Mouse (Mus musculus) lung, postnatal 4 days (tissue): ENCODE measurements at regions not wholly inside any gene's neighbourhood (a gene's known extent, or its start where the extent isn't known, plus 50 kb on each side); places are given as distances from the start of the nearest gene placed in this dataset.

Experiments
- DNase-seq, 2 experiments: peaks; one replicate each; pipeline ENCODE4 v3.0.0; 2021

DNA sequence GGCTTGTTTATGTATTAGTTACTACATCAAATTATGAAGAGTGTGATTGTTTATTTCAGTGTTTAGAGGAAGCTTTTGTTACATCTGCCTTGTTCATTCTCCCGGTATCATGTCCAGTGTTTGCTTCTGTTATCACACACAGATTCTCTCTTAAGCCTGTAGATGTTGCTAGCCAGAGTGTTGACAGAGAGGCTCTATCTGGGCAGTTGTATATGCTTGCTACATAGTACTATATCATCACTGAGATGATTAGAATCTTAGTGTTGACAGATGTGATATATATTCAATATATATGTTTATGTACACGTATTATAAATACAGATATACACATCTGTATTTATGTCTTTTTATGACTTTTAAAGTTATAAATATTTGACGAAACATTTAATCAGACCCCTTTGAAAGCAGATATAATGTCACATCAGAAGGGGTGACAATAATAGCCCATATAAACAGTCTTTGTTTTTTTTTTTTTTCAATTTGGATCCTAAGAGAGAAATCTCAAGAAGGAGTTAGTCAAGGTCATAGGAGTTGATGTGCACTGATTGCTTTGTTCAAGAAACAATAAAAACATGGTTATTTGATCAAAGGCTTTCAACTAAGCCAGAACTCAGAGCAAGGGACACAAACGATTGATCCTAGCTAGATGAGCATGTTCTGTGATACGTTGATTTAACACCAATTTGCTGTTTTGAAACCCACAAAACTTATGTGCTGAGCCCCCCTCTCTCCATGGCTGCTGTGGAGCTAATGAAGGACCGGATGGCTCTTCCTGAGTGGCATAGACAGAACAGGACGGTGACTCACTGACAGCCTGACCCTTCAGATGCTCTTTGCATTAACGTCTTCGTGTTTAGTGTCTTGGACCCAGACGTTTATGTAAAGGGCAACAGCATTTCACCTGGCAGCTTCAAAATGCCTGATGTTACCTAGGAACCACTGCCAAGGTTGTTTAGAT lies 352.8 kb upstream of the Arglu1 start:
- DNase-seq, result no peak

DNA sequence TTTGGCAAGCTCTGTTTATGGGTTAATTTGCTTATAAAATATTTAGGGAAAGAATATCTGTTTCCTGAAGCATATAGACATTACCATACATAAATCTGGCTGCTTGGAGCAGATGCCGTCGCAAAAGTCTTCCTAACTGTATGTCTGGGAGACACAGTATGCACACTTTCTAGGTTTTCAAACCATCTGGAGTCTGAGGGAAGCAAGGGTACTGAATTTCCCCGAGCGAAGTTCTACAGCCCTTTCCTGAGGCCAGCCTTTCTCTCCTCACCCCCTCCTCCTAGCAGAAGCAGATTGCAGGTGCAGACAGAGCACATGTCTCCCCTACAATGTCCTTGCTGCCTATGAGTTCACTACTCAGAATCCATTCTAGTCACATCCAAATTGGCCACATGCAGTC lies 338.8 kb upstream of the Arglu1 start:
- DNase-seq, result no peak

DNA sequence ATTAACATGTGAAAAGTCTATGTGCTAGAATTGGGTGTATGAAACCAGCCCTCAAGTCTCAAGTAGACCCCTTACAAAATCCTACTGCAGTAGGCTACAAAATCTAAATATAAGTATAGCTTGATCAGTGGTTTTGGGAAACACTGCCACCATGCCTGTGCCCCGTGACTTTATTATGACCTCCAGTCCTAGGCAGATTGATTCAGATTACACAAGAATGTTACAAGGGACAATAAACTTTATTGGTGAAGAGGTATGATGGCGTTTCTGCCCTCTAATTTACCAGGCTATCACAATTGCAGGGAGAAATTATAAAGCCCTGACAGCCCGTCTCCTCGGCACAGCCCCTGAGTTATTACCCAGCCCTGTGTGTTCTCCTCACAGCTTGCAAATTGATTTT lies 337.4 kb upstream of the Arglu1 start:
- no peak for DNase-seq

DNA sequence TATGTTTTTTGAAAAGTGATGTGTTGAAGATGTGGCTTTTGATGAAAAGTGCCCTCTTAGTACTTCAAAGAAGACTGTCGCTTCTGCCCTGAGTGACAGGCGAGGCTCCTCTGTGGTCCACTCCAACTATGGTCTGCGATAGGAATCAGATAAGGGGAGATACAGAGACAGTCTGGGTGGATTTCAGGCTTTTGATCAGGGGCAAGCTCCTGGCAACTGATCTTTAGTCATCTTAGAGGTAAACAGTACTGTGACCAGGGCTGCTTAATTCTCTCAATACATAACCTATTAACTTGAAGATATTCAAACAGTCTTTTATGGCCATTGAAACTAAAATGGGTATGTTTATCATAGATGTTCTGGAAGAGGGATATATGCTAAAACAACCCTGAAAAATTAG lies 335.6 kb upstream of the Arglu1 start:
- no peak for DNase-seq

DNA sequence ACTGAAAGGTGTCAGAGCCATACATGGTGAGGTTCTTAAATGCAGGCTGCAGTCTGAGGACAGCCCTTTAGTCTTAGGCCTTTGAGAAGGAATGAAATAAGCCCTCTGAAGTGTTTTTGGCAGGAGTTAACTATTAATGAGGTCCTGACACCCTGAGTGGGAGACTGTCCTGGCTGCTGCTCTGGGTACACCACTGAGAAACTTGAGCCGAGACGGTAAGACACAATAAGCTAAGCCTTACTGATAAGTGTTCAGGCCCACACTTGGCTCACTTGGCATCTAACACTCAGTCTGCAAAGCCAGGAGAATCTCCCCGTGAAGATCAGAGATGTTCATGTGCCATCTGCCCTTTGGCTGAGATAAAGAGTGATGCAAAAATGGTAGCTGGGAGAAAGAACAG lies 335.1 kb upstream of the Arglu1 start:
- no peak for DNase-seq

DNA sequence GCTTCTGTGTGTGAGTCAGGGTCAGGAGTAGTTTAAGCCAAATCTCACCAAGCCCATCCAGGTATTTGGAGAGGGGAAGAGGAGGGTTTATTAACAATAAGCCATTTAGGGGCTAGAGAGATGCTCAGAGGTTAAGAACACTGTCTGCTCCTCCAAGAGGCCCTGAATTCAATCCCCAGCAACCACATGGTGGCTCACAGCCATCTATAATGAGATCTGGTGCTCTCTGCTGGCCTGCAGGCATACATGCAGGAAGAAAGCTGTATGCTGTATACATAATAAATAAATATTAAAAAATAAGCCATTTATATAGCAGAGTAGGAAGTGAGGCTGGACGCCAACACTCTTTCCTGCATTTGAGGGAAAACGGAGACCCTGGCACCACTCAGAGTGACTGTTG lies 330.4 kb upstream of the Arglu1 start:
- DNase-seq, result no peak

DNA sequence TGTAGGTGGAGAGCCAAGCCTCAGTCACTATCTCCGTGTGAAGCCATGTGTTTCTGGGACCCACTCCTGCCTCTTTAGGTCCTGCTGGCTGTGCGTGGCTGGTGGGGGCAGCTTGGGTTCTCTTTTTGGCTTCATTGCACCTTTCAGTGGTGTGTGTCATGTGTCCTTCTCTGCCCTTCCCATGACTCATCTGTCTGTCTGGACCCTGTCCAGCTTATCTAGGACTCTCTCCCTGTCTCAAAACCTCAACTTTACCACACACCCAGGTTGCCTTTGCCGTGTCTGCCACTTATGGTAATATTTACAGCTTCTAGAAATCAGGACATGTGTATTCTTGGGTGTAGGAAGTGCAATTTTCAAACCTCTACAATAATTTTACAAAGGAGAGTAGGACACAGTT lies 329.9 kb upstream of the Arglu1 start:
- no peak for DNase-seq

DNA sequence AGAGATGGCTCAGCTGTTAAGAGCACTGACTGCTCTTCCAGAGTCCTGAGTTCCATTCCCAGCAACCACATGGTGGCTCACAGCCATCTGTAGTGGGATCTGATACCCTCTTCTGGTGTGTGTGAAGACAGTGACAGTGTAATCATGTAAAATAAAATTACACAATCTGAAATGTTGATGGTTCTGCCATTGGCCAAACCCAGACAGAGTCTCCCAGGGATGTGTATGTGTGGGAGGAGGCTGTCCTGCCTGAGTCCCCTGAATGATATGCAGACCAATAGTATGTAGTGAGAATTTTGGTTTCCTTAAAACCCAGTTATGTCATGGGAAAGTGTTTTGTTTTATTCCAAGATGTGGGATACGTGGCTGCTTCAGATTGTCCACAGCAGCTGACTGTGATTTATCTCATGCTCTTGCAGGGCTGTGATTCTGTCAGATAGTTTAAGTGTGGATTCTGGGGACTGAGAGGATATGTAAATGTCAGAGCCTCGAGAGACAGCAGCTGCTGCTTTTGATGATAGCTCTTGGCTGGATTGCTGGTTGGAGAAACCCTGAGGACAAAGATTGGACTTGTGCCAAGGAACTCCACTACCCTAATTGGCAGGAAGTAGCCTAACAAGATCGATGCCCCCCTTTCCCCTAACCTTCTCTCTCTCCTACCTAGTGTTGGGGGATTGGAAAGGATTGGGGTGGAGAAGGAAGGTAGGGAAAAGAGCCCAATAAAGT lies 321.6 kb upstream of the Arglu1 start:
- no peak for DNase-seq

DNA sequence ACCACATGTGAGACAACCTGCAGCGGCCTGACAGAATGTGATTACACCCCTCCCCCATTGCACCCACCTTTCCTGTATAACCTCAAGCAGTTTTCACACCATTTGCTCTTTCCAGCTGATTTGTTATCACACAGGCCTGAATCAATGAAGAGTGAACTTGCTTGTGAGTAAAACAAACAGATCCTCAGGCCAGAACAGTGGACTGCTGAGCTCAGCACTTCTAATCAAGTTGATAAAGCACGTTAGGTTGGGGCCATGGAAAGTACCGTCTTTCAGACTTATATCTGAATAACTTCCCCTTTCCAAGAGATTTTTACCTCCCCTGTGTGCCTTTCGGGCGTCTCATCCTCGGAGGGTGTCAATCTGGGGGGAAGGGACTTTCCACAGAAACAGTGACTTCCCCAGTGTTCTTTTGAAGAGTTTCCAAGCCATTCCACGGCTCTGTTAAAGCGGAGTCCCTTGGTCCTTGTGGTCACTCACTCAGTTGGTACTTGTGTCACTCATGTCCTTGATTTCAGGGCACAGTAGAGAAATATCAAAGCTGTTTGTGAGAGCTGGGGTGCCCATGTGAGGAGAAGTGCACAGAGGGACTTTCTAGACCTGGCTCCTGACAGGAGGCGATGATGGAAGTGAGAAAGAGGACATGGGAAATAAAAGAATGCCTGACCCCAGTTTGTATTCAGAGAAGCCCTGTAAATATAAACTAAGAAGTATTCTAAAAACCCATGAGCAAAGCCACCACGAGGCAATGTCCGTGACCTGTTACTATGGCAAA lies 317.9 kb upstream of the Arglu1 start:
- no peak for DNase-seq

DNA sequence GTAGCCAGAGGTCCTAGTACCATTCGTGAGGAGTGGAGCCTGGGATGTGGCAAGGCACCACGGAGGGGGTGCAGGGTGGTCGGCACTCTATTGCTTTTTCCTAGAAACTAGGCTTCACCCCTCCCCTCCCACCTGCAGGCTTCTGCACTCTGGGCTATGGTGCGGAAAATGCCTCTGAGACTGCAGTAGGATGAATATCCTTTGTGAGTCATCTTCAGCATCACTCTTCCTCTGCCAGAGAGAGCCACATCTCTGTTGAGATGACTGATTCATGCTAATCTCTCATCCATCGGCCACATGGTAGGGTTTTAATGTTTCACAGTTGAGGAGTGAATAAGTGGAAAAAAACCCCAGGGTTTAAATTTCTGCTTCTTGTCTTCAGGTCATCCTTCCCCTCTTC lies 309.6 kb upstream of the Arglu1 start:
- no peak for DNase-seq

DNA sequence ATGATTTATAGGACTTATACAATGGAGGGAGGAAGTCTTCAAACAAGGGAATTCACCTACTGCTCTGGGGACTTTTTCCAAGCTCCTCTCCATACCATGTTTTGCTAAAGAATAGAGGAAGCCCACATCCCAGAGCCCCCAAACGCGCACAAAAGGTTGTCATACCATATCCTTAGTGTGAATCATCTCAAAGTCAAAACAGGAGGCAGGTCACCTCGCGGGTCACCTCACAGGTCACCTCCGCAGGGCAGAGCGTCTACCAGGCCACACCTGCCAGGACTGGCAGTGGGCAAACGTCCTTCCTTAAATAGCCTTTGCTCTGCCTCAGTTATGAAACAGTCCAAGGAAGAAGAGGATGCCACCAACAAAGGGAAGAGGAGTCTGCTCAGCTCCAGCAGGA lies 307.3 kb upstream of the Arglu1 start:
- no peak for DNase-seq

DNA sequence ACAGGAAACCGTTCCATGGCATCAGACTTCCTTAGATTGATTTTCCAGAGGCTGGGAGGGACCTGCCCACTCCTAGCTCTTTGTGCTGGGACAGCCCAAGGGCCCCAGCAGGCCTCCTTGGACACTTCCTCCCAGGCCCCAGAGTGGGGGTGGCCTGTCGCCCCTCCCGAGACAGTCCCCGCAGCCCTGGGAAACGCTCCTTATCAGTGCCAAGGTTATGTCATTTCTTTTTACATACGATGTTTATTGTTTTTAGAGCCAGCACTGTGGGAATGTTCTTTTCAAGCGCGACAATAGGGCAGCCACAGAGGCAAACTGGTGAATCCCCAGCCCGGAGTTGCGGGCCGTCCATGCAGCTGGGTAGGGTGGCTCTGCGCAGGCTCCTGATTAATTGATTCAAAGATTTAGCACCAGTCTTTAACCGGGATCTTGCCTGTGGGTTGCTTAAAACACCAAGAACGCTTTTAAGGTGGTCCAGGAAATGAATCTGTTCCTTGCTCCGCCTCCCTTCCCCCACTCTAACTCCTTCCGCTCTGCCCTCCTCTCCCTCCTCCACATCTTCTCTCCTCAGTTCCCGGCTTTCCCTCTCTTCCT lies 304.4 kb upstream of the Arglu1 start:
- peak; percentile 79 to 93 for DNase-seq

DNA sequence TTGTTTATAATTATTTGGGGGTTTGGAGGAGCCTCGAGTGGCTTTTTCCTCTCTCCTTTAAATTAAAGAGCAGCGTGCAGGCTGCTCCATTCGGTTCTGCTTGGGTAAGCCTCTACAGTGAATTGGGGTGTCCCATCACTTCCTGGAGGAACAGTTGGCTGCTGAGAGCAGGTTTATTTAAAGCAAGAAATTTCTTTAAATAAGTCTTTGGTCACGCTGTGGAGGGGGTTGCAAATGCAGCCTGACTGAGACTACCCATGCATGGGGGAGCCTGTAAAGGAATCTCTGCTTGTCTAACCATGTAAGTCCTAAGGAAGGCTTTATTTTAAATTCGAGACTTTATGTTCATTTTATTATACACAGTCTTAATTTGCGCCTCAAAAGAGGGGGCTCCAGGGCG lies 303.7 kb upstream of the Arglu1 start:
- DNase-seq, result no peak

DNA sequence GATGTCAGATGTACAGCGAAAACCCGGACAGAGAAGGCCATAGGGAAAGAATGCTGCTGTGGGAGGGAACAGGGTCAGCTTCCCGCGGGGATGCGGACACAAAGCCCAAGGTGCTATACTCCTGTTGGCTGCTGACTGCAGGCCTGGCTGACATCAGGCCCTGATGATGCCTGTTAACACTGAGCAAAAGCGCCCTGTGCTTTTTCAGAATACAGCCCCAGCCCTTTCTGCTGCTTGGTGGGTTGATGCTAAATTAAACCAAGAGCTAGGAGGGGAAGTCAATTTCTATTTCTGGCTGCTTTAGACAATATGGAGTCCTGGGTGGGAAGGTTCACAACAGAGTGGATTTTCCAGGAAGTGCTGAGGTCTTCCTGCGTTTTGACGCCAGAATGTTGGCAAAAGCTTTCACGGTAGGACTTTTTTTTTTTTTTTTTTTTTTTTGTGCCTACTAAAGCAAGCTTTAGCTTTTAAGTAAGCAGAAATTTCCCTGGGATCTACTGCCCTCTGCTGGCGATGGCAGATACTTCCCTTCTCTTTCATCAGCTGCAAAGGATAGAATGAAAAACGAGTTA lies 302.2 kb upstream of the Arglu1 start:
- DNase-seq, result peak; percentile 67 to 87

DNA sequence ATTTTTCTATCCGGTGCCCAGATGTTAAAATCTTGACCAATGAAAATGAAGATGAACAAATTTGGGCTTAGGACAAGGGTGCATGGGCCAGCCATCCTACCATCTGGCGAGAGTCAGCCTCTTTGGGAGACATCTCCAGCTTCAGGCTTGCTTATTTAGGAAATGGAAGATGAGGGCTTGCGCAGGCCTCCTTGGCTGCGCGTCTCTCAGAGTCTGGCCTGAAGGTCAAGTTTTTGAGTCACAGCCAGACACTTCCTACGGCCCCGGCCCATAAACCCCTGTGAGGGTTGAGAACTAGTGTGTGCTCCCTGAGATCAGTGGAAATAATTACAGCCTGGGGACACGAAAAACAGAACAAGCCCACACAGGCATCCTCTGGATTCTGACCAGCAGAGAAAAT lies 300.7 kb upstream of the Arglu1 start:
- peak in 1 of 2 experiments; percentile 41 for DNase-seq

DNA sequence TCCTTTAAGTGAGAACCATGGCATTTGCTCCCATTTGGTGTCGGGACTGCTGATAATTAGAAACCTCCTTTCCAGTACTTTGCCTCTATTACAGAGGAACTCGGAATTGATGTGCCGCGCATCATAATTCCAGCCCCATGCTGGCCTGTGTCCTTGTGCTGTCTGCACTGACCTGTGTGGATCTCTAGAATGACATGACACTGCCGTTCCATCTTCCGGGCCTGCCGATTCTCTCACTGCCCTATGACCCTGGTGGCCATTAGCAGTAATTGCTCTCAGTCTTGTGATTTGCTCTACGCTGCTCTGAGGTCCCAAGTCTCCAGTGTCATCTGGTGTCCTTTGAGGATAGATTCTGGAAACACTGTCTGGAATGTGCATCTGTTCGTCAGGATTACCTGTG lies 295.7 kb upstream of the Arglu1 start:
- DNase-seq, result no peak

DNA sequence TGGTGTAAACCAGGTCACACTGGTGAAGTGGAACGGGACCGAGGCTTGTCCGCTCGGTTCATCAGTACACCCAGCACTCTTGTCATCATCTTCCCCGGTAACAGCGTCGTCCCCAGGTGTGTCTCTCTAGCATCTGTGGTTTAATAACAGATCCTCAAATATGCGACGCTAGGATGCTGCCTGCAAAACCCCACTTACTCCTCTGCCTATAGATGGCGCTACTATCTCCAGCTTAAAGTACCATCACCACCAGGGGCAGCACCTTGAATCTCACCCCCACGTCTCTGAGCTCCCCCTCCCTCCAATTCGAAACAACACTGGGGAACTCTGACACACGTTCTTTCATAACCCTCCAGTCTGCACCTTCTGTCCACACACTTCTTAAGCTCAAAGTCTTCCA lies 295.1 kb upstream of the Arglu1 start:
- DNase-seq, result no peak

DNA sequence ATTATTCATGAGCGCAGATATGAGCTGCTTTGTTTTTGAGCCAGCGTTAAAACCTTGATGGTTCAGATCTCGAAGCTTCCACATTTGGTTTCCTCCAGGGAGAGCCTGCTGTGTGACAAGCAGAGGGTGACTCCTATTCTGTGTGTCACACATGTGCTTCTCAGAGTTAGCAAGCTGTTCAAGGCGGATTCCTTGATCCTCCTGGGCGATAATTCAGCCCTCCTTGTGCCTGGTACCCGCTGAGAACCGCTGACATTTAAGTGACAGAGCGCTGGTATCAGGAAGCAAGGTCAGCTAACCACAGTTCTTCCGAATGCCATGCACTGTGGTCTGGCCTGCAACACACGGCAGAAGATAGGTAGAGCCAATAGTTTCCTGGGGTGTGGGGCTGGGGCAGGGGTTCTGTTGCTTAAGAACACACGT lies 294.5 kb upstream of the Arglu1 start:
- no peak for DNase-seq

DNA sequence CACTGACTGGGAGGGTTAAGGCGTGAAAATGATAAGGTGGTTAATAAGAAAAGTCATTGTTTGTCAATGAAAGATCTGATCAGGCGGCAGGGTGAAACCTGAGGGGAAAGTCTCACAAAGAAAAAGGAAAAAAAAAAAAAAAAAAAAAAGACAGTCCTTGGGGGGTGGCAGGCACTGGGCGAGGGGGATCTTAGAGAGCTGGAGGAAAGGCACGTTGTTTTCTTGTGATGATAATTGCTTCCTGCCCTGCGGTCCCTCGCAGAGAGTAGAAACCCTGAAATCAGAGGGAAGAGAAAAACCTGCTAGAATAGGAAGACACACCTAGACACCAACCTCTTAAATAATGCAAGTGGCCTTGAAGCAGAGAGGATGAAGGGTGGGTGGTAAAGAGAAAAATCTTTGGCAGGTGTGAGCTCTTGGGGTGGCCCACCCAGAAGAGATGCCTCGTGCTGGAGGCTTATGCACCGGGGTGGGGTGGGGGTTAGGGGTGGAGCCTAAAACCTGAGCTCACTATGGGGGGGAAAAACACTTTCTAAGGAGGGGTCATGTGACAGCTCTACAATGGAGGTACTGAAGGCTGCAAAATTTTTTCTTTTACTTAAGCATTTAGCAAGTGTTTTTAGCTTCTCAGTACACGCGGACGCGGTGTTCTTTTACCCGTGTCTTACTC lies 294.0 kb upstream of the Arglu1 start:
- no peak for DNase-seq

DNA sequence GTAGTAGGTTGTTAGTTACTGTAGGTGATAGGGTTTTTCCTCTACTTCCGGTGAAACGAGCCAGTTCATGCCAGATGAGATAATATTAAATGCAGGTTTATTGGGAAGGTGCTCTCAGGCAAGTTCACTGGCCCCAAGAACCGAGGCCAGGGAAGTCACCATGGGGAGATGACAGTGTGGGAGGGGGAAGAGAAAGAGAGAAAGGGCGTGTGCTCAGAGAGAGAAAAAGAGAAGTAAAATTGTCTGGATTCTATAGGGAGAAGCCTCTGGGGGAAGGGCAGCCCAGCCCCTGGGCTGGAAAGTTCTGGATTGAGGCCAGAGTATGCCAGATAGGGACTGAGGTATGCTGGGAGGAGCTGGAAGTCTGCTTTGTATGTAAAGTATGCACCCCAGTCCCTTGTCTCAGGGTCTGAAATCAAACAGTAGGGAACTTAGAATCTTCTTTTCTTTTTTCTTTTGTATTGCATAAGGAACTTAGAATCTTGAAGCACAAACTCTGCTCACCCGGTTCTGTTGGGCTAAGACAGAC lies 292.9 kb upstream of the Arglu1 start:
- DNase-seq, result no peak

DNA sequence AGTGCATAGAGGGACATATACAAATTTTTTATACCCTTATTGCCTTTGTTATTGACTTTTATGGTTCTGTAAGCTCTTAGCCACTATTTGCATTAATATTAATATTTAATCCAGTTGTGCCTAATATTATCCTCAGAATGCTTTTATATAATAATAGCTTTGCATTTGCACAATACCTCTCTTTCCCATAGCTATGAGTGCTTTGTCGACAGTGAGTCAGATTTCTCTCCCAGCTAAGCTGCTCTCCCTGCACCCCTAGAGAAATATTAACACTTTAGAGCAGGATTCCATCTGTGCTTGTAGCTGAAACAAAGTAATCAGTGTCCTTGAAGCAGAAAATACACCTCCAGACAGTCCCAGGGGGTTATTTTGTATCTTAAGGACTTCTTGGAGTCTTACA lies 288.6 kb upstream of the Arglu1 start:
- DNase-seq, result no peak

DNA sequence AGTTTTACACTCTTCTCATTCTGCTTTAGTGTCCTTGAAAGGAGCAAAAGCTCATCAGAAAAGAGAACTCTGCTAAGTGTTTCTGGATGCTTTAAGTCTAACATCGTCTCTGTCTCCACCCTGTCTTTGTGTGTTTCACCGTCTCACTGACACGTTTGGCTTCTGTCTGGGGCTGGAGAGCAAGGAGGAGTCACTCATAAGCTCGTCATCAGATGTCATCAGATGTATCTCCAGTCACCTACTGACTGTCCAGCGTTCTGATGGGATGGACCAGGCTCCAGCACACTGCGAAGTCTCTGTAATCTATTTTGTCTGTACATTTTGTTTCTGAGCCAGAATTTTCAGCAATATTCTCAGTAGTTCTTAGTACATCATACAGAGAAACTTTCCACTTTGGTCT lies 283.4 kb upstream of the Arglu1 start:
- no peak for DNase-seq
